Mouse (Mus musculus): Measurements from ENCODE around the gene Cd69. TPM values are rescaled to one million over a fixed set of nuclear protein-coding genes. Genes with fewer than 3 reads are reported as not detected.
A peak's percentile ranks its signal among the peaks of the same experiment; 100 is the strongest.

The Cd69 gene
- polyA plus RNA-seq, 1 experiment: not detected

- no peak overlapping the region for H3K4me3 ChIP-seq (ENCODE audit: insufficient read depth, low read depth, low read length)
These were observed 51.6 kb downstream of the Cd69 start for GRCm38 (mm10) chr6:129223611-129224010.

GRCm38 (mm10) chr6:129222188-129222800, 52.9 kb downstream of the Cd69 start:
- no peak overlapping the region for H3K4me3 ChIP-seq (ENCODE audit: insufficient read depth, low read depth, low read length)
- peaks cover 15% of the 10 kb centered on the region for H3K4me1 ChIP-seq (ENCODE audit: control insufficient read depth, insufficient read depth, insufficient read length, low read length)
- H3K27ac ChIP-seq (replicated peaks; ENCODE audit: low read depth, low read length): no peak overlapping the region

More at GRCm38 (mm10) chr6:129223611-129224010, 51.6 kb downstream of the Cd69 start:
- Histone ChIP-seq H3K27ac (replicated peaks; ENCODE audit: low read depth, low read length) (0 out of 2 replicates have a peak overlapping the region, but pooled peaks have one; percentile 21), H3K4me1 (ENCODE audit: control insufficient read depth, insufficient read depth, insufficient read length, low read length) (peaks cover 15% of the 10 kb centered on the region)

- H3K27ac ChIP-seq (replicated peaks; ENCODE audit: low read depth, low read length): no peak overlapping the region
- no peak overlapping the region for H3K4me3 ChIP-seq (ENCODE audit: insufficient read depth, low read depth, low read length)
- peaks cover 15% of the 10 kb centered on the region for H3K4me1 ChIP-seq (ENCODE audit: control insufficient read depth, insufficient read depth, insufficient read length, low read length)
These were observed 54.2 kb downstream of the Cd69 start for GRCm38 (mm10) chr6:129221053-129221452.

- Histone ChIP-seq H3K27ac (replicated peaks; ENCODE audit: low read depth, low read length) (peak overlapping the region; percentile 51), H3K4me1 (ENCODE audit: control insufficient read depth, insufficient read depth, insufficient read length, low read length) (peaks cover 16% of the 10 kb centered on the region), H3K4me3 (ENCODE audit: insufficient read depth, low read depth, low read length) (no peak overlapping the region)
These were observed 55.2 kb downstream of the Cd69 start for GRCm38 (mm10) chr6:129219897-129220517.

GRCm38 (mm10) chr6:129218191-129218696, 57.0 kb downstream of the Cd69 start:
- Histone ChIP-seq H3K27ac (replicated peaks; ENCODE audit: low read depth, low read length) (peak overlapping the region; percentile 58), H3K4me3 (ENCODE audit: insufficient read depth, low read depth, low read length) (no peak overlapping the region), H3K4me1 (ENCODE audit: control insufficient read depth, insufficient read depth, insufficient read length, low read length) (peaks cover 15% of the 10 kb centered on the region)

Other genes starting within 250 kb of the Cd69 start
- gene Klrb1f, start 229.5 kb downstream of the Cd69 start, polyA plus RNA-seq (2012; ENCODE audit: insufficient read depth, insufficient read length, missing spikeins): not detected in 2 replicates
- not detected in 2 replicates for gene Clec2e, start 174.5 kb downstream of the Cd69 start, polyA plus RNA-seq (2012; ENCODE audit: insufficient read depth, insufficient read length, missing spikeins)
- gene Clec2d, start 94.8 kb downstream of the Cd69 start, polyA plus RNA-seq (2012; ENCODE audit: insufficient read depth, insufficient read length, missing spikeins): 58.5 and 127 TPM in 2 replicates
- gene 4922502D21Rik, start 56.4 kb upstream of the Cd69 start, polyA plus RNA-seq (2012; ENCODE audit: insufficient read depth, insufficient read length, missing spikeins): not detected in 2 replicates
- gene Clec12a, start 67.3 kb upstream of the Cd69 start, polyA plus RNA-seq (2012; ENCODE audit: insufficient read depth, insufficient read length, missing spikeins): 2.7 and 6.3 TPM in 2 replicates
- gene Clec12b, start 110.4 kb upstream of the Cd69 start, polyA plus RNA-seq (2012; ENCODE audit: insufficient read depth, insufficient read length, missing spikeins): not detected in 2 replicates
- not detected in 2 replicates for gene Clec1b, start 121.9 kb upstream of the Cd69 start, polyA plus RNA-seq (2012; ENCODE audit: insufficient read depth, insufficient read length, missing spikeins)
- gene Clec9a, start 133.4 kb upstream of the Cd69 start, polyA plus RNA-seq (2012; ENCODE audit: insufficient read depth, insufficient read length, missing spikeins): 0.63 TPM in 1 of 2 replicates, not detected in the other
- 2.1 and 2.5 TPM in 2 replicates for gene Clec1a, start 176.6 kb upstream of the Cd69 start, polyA plus RNA-seq (2012; ENCODE audit: insufficient read depth, insufficient read length, missing spikeins)
- not detected in 2 replicates for gene Olr1, start 231.7 kb upstream of the Cd69 start, polyA plus RNA-seq (2012; ENCODE audit: insufficient read depth, insufficient read length, missing spikeins)
- gene Tmem52b, start 237.1 kb upstream of the Cd69 start, polyA plus RNA-seq (2012; ENCODE audit: insufficient read depth, insufficient read length, missing spikeins): not detected in 2 replicates

Data from brown adipose tissue, adult 24 weeks (tissue).